Mouse (Mus musculus) ovary, postnatal 14 days (tissue): ENCODE data around the gene Inf2.

Experiments
- DNase-seq: peaks from one replicate; pipeline ENCODE4 v3.0.0; 2022; ENCODE audit warnings: low spot score

Inf2 gene

GRCm38 (mm10) chr12:112588426-112589256 lies at the start of gene Inf2:
TSS of gene Inf2 (plus strand) at chr12:112588784.
- DNase-seq = peak; percentile 64

- DNase-seq = no peak
Measured at GRCm38 (mm10) chr12:112539466-112539965, 49.1 kb upstream of the Inf2 start.

- DNase-seq = no peak
Measured at GRCm38 (mm10) chr12:112540321-112540720, 48.3 kb upstream of the Inf2 start.

- no peak for DNase-seq
Measured at GRCm38 (mm10) chr12:112541483-112542091, 47.0 kb upstream of the Inf2 start.

- DNase-seq = no peak
Measured at GRCm38 (mm10) chr12:112542257-112542919, 46.2 kb upstream of the Inf2 start.

GRCm38 (mm10) chr12:112542920-112543300 lies 45.7 kb upstream of the Inf2 start:
- DNase-seq = peak; percentile 85

GRCm38 (mm10) chr12:112543941-112544340 lies 44.6 kb upstream of the Inf2 start:
- no peak for DNase-seq

- no peak for DNase-seq
Measured at GRCm38 (mm10) chr12:112544946-112545701, 43.5 kb upstream of the Inf2 start.

GRCm38 (mm10) chr12:112546110-112546509 lies 42.5 kb upstream of the Inf2 start:
- DNase-seq = no peak

- no peak for DNase-seq
Measured at GRCm38 (mm10) chr12:112549287-112549686, 39.3 kb upstream of the Inf2 start.

GRCm38 (mm10) chr12:112551861-112552375 lies 36.7 kb upstream of the Inf2 start:
- peak; percentile 93 for DNase-seq

- DNase-seq = no peak
Measured at GRCm38 (mm10) chr12:112552520-112552919, 36.1 kb upstream of the Inf2 start.

- DNase-seq = no peak
Measured at GRCm38 (mm10) chr12:112554900-112555299, 33.7 kb upstream of the Inf2 start.

GRCm38 (mm10) chr12:112556531-112557060 lies 32.0 kb upstream of the Inf2 start:
- DNase-seq = no peak

- no peak for DNase-seq
Measured at GRCm38 (mm10) chr12:112557219-112557618, 31.4 kb upstream of the Inf2 start.

GRCm38 (mm10) chr12:112559231-112559630 lies 29.4 kb upstream of the Inf2 start:
- no peak for DNase-seq

GRCm38 (mm10) chr12:112559671-112560070 lies 28.9 kb upstream of the Inf2 start:
- DNase-seq = no peak

- DNase-seq = no peak
Measured at GRCm38 (mm10) chr12:112560176-112560797, 28.3 kb upstream of the Inf2 start.

- no peak for DNase-seq
Measured at GRCm38 (mm10) chr12:112561163-112561562, 27.4 kb upstream of the Inf2 start.

GRCm38 (mm10) chr12:112562462-112562861 lies 26.1 kb upstream of the Inf2 start:
- no peak for DNase-seq

GRCm38 (mm10) chr12:112563011-112563410 lies 25.6 kb upstream of the Inf2 start:
- no peak for DNase-seq
